Mouse (Mus musculus) heart, postnatal 25 days (tissue): Measurements from ENCODE around the gene Rab7. TPM values are rescaled to one million over a fixed set of nuclear protein-coding genes. Genes with fewer than 3 reads are reported as not detected.
"Not testable (repeated sequence)": the region's sequence is repeated elsewhere in the genome, so short reads cannot be mapped to it uniquely, and the experiment has no call there.

Source experiments
- DNase-seq: peaks from one replicate; pipeline ENCODE4 v3.0.0; 2022; ENCODE audit warnings: low spot score
- intact Hi-C: fragments of 180-260 bp; cut with DNase I; formaldehyde crosslinking; loops from one replicate; pipeline ENCODE4 v1.15.1; 2025
- microRNA-seq: library from miRNA; unstranded; fragments of <30 nt; microRNA quantifications from one replicate; pipeline ENCODE4 v1.2.0, GENCODE M21; 2022
- total RNA-seq, 2 experiments: library from RNA; stranded (reverse); gene quantifications; 2 replicates each; pipeline ENCODE4 v1.2.3; 2021

Rab7 gene
- total RNA-seq, 2 experiments from 2014 or later = 292 to 305 TPM

DNA sequence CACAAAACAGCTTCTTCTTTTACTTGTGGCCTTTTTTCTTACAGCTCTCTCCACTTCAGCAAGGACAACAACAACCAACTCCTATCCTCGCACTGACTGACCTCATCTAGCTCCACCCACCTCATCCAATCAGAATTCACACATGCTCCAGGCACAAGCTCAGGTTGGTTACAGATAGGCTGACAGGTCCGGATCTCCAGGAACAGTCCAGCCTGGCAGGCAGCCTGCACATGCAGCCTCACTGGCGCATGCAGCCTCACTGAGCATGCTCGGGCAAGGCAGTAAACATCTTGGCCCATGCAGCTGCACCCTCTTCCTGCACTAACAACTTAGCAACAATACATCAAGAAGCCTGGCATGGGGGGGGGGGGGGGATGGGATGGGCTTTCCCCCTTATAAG, 82.6 kb downstream of the Rab7 start:
- intact Hi-C loops, DNase-seq: not testable (repeated sequence)

Small RNA genes within 50 kb of the gene (microRNA-seq; reads per million reads assigned to microRNA genes)
- not detected for gene Gm47286

Other genes starting within 250 kb of the Rab7 start
- gene Rab43, start 233.1 kb downstream of the Rab7 start, total RNA-seq = 10 to 100 TPM; 12.5 to 15.7 TPM
- gene Gm45140, start 209.5 kb downstream of the Rab7 start, total RNA-seq = 1 to 10 TPM; 1.2 to 1.6 TPM
- 10 to 100 TPM; 19.5 to 21.9 TPM for gene Isy1, start 206.5 kb downstream of the Rab7 start, total RNA-seq
- gene Cnbp, start 194.2 kb downstream of the Rab7 start, total RNA-seq = 100 to 1,000 TPM; 279 to 311 TPM
- 10 to 100 TPM; 42.6 to 46.1 TPM for gene Copg1, start 157.5 kb downstream of the Rab7 start, total RNA-seq
- gene Hmces, start 131.3 kb downstream of the Rab7 start, total RNA-seq = 10 to 100 TPM in 1 of 2 experiments, 1 to 10 TPM in 1; 8.5 to 10.3 TPM
- gene H1fx, start 63.6 kb downstream of the Rab7 start, total RNA-seq = 1 to 10 TPM; 1.7 to 2.7 TPM
- gene Rpn1, start 39.2 kb upstream of the Rab7 start, total RNA-seq = 100 to 1,000 TPM in 1 of 2 experiments, 10 to 100 TPM in 1; 95.7 to 115 TPM
- 10 to 100 TPM; 17.0 to 19.8 TPM for gene Gata2, start 148.6 kb upstream of the Rab7 start, total RNA-seq
- gene Dnajb8, start 177.0 kb upstream of the Rab7 start, total RNA-seq = not detected